Mouse (Mus musculus) granulocyte monocyte progenitor cell, adult 5-6 weeks (primary cell): Measurements from ENCODE around the gene Ssbp4. TPM values are rescaled to one million over a fixed set of nuclear protein-coding genes. Genes with fewer than 3 reads are reported as not detected.
A peak's percentile ranks its signal among the peaks of the same experiment; 100 is the strongest.

Experiments
- ATAC-seq: replicated peaks from 2 replicates; pipeline ENCODE4 v1.8.0; 2016; ENCODE audit warnings: mild to moderate bottlenecking, moderate TSS enrichment, inconsistent platforms; ENCODE audit not compliant: poor library complexity, severe bottlenecking
- total RNA-seq, 2 experiments: library from RNA; stranded (forward) in 1 of 2; stranded (reverse) in 1 of 2; fragments of 200-712, 200-1000 nt in 1 of 2; fragments of >200 nt in 1 of 2; fragmentation: Nextera tagmentation in 1 of 2; gene quantifications; 2 replicates each; pipeline ENCODE4 v1.2.3; 2014 to 2017

Ssbp4 gene
- total RNA-seq (2014; fragmentation: Nextera tagmentation) (53.8 and 75.4 TPM in 2 replicates), total RNA-seq (2017) (35.2 and 87.9 TPM in 2 replicates)

GRCm38 (mm10) chr8:70608749-70609367 is at the start of gene Ssbp4:
Ssbp4 (minus strand) TSS chr8:70608872.
- ATAC-seq = no peak

DNA sequence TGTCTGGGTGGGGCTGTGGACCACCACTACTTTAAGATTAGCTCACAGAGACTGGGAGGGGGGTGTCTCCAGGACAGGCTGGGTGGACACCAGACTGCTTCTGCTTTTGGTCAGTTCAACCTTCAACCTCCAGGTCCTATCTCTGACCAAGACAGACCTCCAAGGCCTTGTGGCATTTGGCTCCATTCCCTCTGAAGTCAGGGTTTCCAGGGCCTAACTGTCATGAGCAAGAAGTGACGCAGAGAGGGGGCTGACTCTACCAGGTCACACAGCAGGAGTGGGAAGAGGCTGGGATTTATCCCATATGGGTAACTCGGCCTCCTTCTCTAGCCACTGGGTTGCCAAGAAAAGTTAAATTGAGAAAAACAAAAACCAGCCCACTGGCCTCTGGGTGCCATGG is 49.1 kb upstream of the Ssbp4 start:
- no peak for ATAC-seq

- ATAC-seq = no peak
These were observed 48.5 kb upstream of the Ssbp4 start for GRCm38 (mm10) chr8:70657214-70657613.

DNA sequence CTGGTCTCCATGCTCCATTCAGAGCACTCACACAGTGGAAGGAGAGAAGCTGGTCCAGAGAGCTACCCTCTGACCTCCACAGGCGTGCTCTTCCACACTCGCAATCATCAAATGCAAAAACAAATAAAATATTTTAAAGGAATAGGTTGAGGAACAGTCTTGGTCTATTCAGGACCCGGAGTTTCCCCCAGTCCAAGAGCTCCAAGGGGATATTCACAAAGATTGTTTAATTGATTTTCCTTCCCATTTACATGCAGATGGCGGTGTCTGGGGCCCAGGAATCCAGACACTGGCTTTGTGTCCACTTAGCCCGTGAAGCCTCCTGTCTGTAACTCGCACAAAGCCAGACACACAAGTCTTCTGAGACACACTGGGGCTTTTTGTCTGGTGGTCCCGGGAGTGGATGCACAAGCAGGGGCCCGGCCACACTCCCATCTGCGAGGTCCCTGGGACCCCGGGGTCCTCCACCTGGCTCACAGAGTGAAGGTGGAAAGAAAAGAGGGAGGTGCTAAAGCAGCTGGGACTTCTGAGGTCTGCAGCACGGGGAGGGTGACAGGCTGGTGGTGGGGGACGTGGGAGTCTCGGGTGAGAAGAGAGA is 47.6 kb upstream of the Ssbp4 start:
- no peak for ATAC-seq

DNA sequence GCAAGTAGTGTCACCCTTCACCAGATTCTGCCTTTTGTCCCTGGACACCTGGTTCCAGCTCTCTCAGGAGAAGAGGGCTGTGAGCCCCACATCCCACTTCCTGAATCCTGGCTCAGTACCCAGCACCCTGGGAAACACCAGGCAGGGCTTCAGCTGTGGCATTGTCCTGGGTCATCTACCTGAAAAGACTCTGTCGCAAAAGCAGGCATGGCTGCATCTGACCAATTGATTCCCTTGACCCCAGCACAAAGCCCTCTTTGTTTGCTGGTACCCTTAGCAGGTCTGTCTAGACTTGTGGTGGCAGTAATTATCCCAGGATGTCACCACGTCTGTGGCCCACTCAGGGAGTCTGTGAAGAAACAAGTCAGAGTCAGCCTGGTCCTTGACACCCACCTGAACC is 46.8 kb upstream of the Ssbp4 start:
- ATAC-seq = no peak

DNA sequence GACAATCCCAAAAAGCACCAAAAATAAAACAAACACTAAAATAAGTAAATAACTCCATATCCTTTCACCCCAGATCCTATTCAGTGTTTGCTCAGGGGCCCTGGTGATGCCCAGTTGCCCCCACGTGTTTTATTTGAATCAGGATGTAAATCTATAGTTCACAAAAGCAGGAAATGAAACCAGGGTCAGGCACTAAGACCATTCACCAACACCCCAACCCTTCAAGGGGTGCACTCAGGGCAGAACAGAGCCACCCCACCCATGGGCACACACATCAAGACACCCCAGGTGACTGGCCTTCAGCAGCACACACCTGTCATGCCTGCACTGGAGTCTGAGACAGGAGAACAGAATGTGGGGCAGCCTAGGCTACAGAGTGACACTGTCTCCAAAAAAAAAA is 45.4 kb upstream of the Ssbp4 start:
- peak; percentile 63; the same call in 1 of the 2 replicates for ATAC-seq

- peak; percentile 67 for ATAC-seq
These were observed 44.6 kb upstream of the Ssbp4 start for GRCm38 (mm10) chr8:70653226-70653625.

GRCm38 (mm10) chr8:70650351-70650750 is 41.7 kb upstream of the Ssbp4 start:
- ATAC-seq = no peak

GRCm38 (mm10) chr8:70649324-70649723 is 40.7 kb upstream of the Ssbp4 start:
- ATAC-seq = no peak

- no peak for ATAC-seq
These were observed 40.2 kb upstream of the Ssbp4 start for GRCm38 (mm10) chr8:70648921-70649320.

- no peak for ATAC-seq
These were observed 39.4 kb upstream of the Ssbp4 start for GRCm38 (mm10) chr8:70648164-70648442.

DNA sequence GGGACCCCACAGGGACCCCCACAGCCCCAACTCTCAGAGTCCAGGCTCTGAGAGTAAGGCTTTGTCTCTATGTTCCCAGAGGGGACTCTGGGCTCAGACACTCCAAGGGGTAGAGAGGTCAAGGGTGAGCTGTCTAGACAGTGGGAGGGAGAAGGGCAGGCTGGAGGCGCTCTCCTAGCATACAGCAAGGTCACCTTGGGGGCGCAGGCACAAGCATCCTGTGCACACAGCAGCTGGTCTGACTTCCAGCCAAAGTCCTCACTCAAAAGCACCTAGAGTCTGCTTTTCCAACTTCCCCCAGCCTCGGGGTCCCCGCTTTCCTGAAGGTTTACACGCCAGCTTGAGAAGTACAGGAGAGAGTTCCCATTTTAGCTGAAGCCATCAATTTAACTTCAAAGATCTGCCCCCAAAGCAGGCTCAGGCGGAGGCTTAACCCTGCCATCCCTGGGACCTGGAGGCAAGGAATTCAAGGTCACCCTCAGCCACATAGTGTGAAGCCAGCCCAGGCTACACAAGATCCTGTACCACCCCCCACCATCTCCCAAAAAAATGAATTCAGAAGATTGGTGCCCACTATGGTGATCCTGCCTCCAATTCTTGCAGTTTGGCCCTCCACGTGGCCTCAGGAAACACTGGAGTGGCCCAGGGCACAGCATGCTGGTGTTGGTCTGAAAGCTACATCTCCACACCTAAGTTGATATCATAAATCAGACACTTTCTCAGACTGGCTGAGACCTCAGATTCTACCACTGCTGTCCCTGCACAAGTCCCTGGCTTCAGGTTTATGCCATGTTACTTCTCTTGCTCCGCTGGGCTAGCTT is 38.9 kb upstream of the Ssbp4 start:
- ATAC-seq = no peak

DNA sequence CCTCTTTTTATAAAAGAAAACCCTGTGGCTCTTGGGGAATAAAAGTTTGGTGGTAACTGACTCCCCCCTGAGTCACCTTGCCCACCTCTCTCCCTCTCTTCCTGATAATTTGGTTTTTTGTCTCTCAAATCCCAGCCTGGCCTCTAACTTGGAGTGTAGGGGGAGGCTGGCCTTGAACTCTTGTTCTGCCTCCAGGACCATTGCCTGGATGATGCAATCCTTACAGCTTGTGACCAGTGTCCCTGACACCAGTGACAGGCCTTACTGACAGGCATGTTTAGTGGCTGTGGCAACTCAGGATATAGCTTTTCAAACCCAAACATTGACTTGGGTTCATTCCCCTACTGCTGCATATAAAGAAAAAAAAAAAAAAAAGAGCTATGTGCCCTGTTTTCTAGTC is 38.1 kb upstream of the Ssbp4 start:
- no peak for ATAC-seq

- ATAC-seq = no peak
These were observed 37.7 kb upstream of the Ssbp4 start for GRCm38 (mm10) chr8:70646369-70646768.

DNA sequence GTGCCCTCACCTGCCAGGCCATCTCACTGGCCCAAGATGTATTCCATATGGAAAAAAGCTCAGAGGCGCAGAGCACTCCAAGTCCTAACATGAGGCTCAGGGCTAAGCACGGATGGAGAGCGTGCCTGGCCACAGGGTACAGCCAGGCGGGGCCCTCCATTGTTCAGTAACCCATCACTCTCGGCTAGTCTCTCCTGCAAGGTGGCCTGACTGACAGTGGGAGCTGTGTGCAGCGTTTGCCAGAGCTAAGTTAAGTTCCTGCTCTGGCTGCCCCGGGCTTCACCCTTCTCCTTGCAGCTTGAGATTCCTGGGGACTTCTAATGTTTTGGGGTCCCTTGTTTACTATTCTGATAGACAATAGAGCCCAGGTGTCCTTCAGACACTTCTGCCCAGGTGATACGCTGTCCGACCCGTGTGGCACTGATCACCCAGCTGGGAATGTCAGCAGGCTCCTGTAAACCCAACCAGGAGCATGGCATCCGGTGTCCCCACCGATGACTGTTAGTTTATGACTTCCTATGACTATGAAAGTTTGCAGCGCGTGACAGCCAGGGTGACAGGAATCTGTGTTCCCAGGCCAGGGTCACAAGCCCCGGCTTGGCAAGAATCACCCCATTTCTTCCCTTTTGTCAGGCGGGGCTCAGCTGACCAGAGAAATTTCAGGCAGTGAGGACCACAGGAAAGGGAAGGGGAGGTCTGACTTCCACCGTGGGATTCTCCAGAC is 37.0 kb upstream of the Ssbp4 start:
- peak; percentile 36 for ATAC-seq

DNA sequence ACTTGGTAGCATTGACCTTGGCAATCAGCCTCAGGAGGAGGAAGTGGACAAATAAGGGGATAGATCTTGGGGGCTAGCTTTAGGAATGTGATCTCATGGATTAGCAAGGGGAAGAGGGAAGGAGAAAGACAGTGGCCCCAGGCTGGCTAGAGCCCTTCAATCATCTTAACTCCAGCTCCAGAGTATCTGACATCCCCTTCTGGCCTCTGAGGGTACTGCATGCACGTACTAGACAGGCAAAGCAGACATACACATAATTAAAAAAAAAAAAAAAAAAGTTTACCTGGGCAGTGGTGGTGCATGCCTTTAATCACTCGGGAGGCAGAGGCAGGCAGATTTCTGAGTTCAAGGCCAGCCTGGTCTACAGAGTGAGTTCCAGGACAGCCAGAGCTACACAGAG is 35.4 kb upstream of the Ssbp4 start:
- peak; percentile 43; the same call in 1 of the 2 replicates for ATAC-seq

GRCm38 (mm10) chr8:70643019-70643418 is 34.3 kb upstream of the Ssbp4 start:
- no peak for ATAC-seq

GRCm38 (mm10) chr8:70638752-70639151 is 30.1 kb upstream of the Ssbp4 start:
- ATAC-seq = no peak

DNA sequence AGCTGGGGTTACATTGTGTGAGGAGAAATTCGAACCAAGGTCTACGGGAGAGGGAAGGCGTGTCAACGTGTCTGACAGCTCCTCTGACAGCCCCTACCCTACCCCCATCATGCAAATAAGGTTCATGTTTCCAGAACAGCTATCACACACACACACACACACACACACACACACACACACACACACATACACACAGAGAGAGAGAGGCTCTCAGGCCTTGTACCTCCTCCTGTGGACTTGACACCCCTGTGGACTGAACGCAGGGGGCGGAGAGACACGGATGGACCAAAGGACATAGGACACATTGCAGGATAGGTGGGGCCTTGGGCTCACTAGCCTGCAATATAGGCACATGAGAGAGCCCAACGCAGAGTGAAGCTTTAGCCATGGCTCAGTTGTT is 28.2 kb upstream of the Ssbp4 start:
- no peak for ATAC-seq

- ATAC-seq = peak; percentile 53
These were observed 26.9 kb upstream of the Ssbp4 start for GRCm38 (mm10) chr8:70635527-70635926.

DNA sequence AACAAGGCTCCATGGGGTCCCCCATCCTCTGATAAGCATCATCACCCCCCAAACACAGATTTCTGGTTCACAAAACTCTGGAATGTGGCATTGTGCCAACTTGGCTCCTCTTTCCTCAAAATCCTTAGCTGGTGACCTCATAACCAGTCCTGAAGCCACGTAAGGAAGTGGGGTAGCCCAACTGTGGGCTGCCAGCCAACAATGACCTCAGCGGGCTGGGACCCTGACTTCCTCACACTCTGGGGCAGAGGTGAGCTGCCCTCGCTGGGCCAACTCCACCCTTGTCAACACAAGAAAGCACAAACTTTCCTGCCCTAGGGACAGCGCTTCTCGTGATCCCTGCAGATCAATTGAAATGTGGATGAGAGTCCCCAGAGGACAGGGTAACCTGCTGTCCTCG is 25.4 kb upstream of the Ssbp4 start:
- ATAC-seq = peak; percentile 31
